Mouse (Mus musculus): ENCODE measurements around the gene Ccdc42. TPM values are rescaled to one million over a fixed set of nuclear protein-coding genes. Genes with fewer than 3 reads are reported as not detected.

Gene Ccdc42
- total and polyA plus RNA-seq, 3 experiments: not detected

- no peaks in the 10 kb centered on the region for H3K36me3 ChIP-seq (replicated peaks)
- DNase-seq (ENCODE audit: low spot score): no peak
- peaks cover 6% of the 10 kb centered on the region; the same call in 1 of the 2 replicates for H3K27me3 ChIP-seq (ENCODE audit: insufficient read depth, low read length)
- TF ChIP-seq GATA2 (IDR thresholded peaks at IDR 0.05; ENCODE audit: borderline replicate concordance, low read depth, low read length) (no peak), TAL1 (conservative IDR thresholded peaks at IDR 0.05; ENCODE audit: low read depth, low read length) (no peak), POLR2AphosphoS5 (IDR thresholded peaks at IDR 0.05; ENCODE audit: insufficient replicate concordance, low read depth, low read length) (no peak), CTCF (IDR thresholded peaks at IDR 0.05; ENCODE audit: low read depth, low read length) (no peak), GATA1 (IDR thresholded peaks at IDR 0.05; ENCODE audit: borderline replicate concordance, low read length) (no peak)
- H3K9me3 ChIP-seq (replicated peaks): no peaks in the 10 kb centered on the region
- H3K4me1 ChIP-seq (ENCODE audit: insufficient read depth, low read depth, low read length): no peaks in the 10 kb centered on the region
- H3K4me3 ChIP-seq (ENCODE audit: low read depth, low read length): no peak overlapping the region
- ATAC-seq (ENCODE audit: extremely low read depth, insufficient number of reproducible peaks, low FRiP score, poor library complexity, severe bottlenecking): no peak
Measured at GRCm38 (mm10) chr11:68580566-68580965, 6.3 kb upstream of the Ccdc42 start.

GRCm38 (mm10) chr11:68583225-68583624 is 3.6 kb upstream of the Ccdc42 start:
- DNase-seq (ENCODE audit: low spot score) (no peak), ATAC-seq (ENCODE audit: extremely low read depth, insufficient number of reproducible peaks, low FRiP score, poor library complexity, severe bottlenecking) (no peak)
- no peak for TF ChIP-seq GATA2 (IDR thresholded peaks at IDR 0.05; ENCODE audit: borderline replicate concordance, low read depth, low read length)
- no peak for TF ChIP-seq TAL1 (conservative IDR thresholded peaks at IDR 0.05; ENCODE audit: low read depth, low read length)
- TF ChIP-seq POLR2AphosphoS5 (IDR thresholded peaks at IDR 0.05; ENCODE audit: insufficient replicate concordance, low read depth, low read length): no peak
- TF ChIP-seq GATA1 (IDR thresholded peaks at IDR 0.05; ENCODE audit: borderline replicate concordance, low read length): no peak
- no peak for TF ChIP-seq CTCF (IDR thresholded peaks at IDR 0.05; ENCODE audit: low read depth, low read length)
- Histone ChIP-seq H3K27me3 (ENCODE audit: insufficient read depth, low read length) (peaks cover 9% of the 10 kb centered on the region; the same call in 1 of the 2 replicates), H3K4me1 (ENCODE audit: insufficient read depth, low read depth, low read length) (no peaks in the 10 kb centered on the region), H3K4me3 (ENCODE audit: low read depth, low read length) (no peak overlapping the region), H3K36me3 (replicated peaks) (no peaks in the 10 kb centered on the region), H3K9me3 (replicated peaks) (no peaks in the 10 kb centered on the region)

GRCm38 (mm10) chr11:68583906-68584480 is 2.8 kb upstream of the Ccdc42 start:
- no peaks in the 10 kb centered on the region for H3K9me3 ChIP-seq (replicated peaks)
- TF ChIP-seq CTCF (IDR thresholded peaks at IDR 0.05; ENCODE audit: low read depth, low read length): no peak
- no peak for TF ChIP-seq GATA1 (IDR thresholded peaks at IDR 0.05; ENCODE audit: borderline replicate concordance, low read length)
- no peak for TF ChIP-seq TAL1 (conservative IDR thresholded peaks at IDR 0.05; ENCODE audit: low read depth, low read length)
- no peak for TF ChIP-seq GATA2 (IDR thresholded peaks at IDR 0.05; ENCODE audit: borderline replicate concordance, low read depth, low read length)
- no peak for TF ChIP-seq POLR2AphosphoS5 (IDR thresholded peaks at IDR 0.05; ENCODE audit: insufficient replicate concordance, low read depth, low read length)
- DNase-seq (ENCODE audit: low spot score) (no peak), ATAC-seq (ENCODE audit: extremely low read depth, insufficient number of reproducible peaks, low FRiP score, poor library complexity, severe bottlenecking) (no peak)
- H3K4me3 ChIP-seq (ENCODE audit: low read depth, low read length): no peak overlapping the region
- no peaks in the 10 kb centered on the region for H3K4me1 ChIP-seq (ENCODE audit: insufficient read depth, low read depth, low read length)
- peaks cover 9% of the 10 kb centered on the region; the same call in 1 of the 2 replicates for H3K27me3 ChIP-seq (ENCODE audit: insufficient read depth, low read length)
- H3K36me3 ChIP-seq (replicated peaks): no peaks in the 10 kb centered on the region

GRCm38 (mm10) chr11:68585890-68586289 is 931 bp upstream of the Ccdc42 start:
- Histone ChIP-seq H3K4me1 (ENCODE audit: insufficient read depth, low read depth, low read length) (no peaks in the 10 kb centered on the region), H3K36me3 (replicated peaks) (no peaks in the 10 kb centered on the region), H3K4me3 (ENCODE audit: low read depth, low read length) (no peak overlapping the region), H3K9me3 (replicated peaks) (no peaks in the 10 kb centered on the region), H3K27me3 (ENCODE audit: insufficient read depth, low read length) (peaks cover 5% of the 10 kb centered on the region; the same call in 1 of the 2 replicates)
- no peak for TF ChIP-seq TAL1 (conservative IDR thresholded peaks at IDR 0.05; ENCODE audit: low read depth, low read length)
- TF ChIP-seq GATA1 (IDR thresholded peaks at IDR 0.05; ENCODE audit: borderline replicate concordance, low read length): no peak
- TF ChIP-seq GATA2 (IDR thresholded peaks at IDR 0.05; ENCODE audit: borderline replicate concordance, low read depth, low read length): no peak
- no peak for TF ChIP-seq POLR2AphosphoS5 (IDR thresholded peaks at IDR 0.05; ENCODE audit: insufficient replicate concordance, low read depth, low read length)
- no peak for TF ChIP-seq CTCF (IDR thresholded peaks at IDR 0.05; ENCODE audit: low read depth, low read length)
- ATAC-seq (ENCODE audit: extremely low read depth, insufficient number of reproducible peaks, low FRiP score, poor library complexity, severe bottlenecking) (no peak), DNase-seq (ENCODE audit: low spot score) (no peak)

- ATAC-seq (ENCODE audit: extremely low read depth, insufficient number of reproducible peaks, low FRiP score, poor library complexity, severe bottlenecking) (no peak), DNase-seq (ENCODE audit: low spot score) (peak; percentile 37)
- H3K9me3 ChIP-seq (replicated peaks): no peaks in the 10 kb centered on the region
- H3K4me1 ChIP-seq (ENCODE audit: insufficient read depth, low read depth, low read length): no peaks in the 10 kb centered on the region
- TF ChIP-seq CTCF (IDR thresholded peaks at IDR 0.05; ENCODE audit: low read depth, low read length) (peak; percentile 61), GATA2 (IDR thresholded peaks at IDR 0.05; ENCODE audit: borderline replicate concordance, low read depth, low read length) (no peak), TAL1 (conservative IDR thresholded peaks at IDR 0.05; ENCODE audit: low read depth, low read length) (no peak), POLR2AphosphoS5 (IDR thresholded peaks at IDR 0.05; ENCODE audit: insufficient replicate concordance, low read depth, low read length) (no peak), GATA1 (IDR thresholded peaks at IDR 0.05; ENCODE audit: borderline replicate concordance, low read length) (no peak)
- no peak overlapping the region for H3K4me3 ChIP-seq (ENCODE audit: low read depth, low read length)
- peaks cover 10% of the 10 kb centered on the region; the same call in 1 of the 2 replicates for H3K27me3 ChIP-seq (ENCODE audit: insufficient read depth, low read length)
- no peaks in the 10 kb centered on the region for H3K36me3 ChIP-seq (replicated peaks)
Measured at GRCm38 (mm10) chr11:68589055-68589809, 2.4 kb downstream of the Ccdc42 start.

- no peak overlapping the region for H3K4me3 ChIP-seq (ENCODE audit: low read depth, low read length)
- no peaks in the 10 kb centered on the region for H3K9me3 ChIP-seq (replicated peaks)
- no peaks in the 10 kb centered on the region for H3K36me3 ChIP-seq (replicated peaks)
- no peaks in the 10 kb centered on the region for H3K4me1 ChIP-seq (ENCODE audit: insufficient read depth, low read depth, low read length)
- no peak for ATAC-seq (ENCODE audit: extremely low read depth, insufficient number of reproducible peaks, low FRiP score, poor library complexity, severe bottlenecking)
- peaks cover 10% of the 10 kb centered on the region; the same call in 1 of the 2 replicates for H3K27me3 ChIP-seq (ENCODE audit: insufficient read depth, low read length)
- no peak for DNase-seq (ENCODE audit: low spot score)
- TF ChIP-seq GATA1 (IDR thresholded peaks at IDR 0.05; ENCODE audit: borderline replicate concordance, low read length) (no peak), TAL1 (conservative IDR thresholded peaks at IDR 0.05; ENCODE audit: low read depth, low read length) (no peak), POLR2AphosphoS5 (IDR thresholded peaks at IDR 0.05; ENCODE audit: insufficient replicate concordance, low read depth, low read length) (no peak), GATA2 (IDR thresholded peaks at IDR 0.05; ENCODE audit: borderline replicate concordance, low read depth, low read length) (no peak), CTCF (IDR thresholded peaks at IDR 0.05; ENCODE audit: low read depth, low read length) (no peak)
Measured at GRCm38 (mm10) chr11:68591708-68592107, 4.9 kb downstream of the Ccdc42 start.
